Mouse (Mus musculus) splenic B cell, adult 2 months (primary cell): ENCODE measurements around the gene Tut7.
"Not testable (repeated sequence)": the region's sequence is repeated elsewhere in the genome, so short reads cannot be mapped to it uniquely, and the experiment has no call there.

Experiments
- DNase-seq: peaks from one replicate; pipeline ENCODE4 v3.0.0-alpha.2; 2011; ENCODE audit warnings: low read depth, low spot score
- H3K27me3 ChIP-seq: 2 replicates; pipeline ENCODE4 v1.6.1; 2012; ENCODE audit warnings: mild to moderate bottlenecking, low read length, moderate library complexity, mixed read lengths; ENCODE audit not compliant: control insufficient read depth, poor library complexity, insufficient read depth, severe bottlenecking
- H3K36me3 ChIP-seq: 2 replicates; pipeline ENCODE4 v1.6.1; 2012; ENCODE audit warnings: mild to moderate bottlenecking, low read length, moderate library complexity, mixed read lengths; ENCODE audit not compliant: control insufficient read depth, poor library complexity, insufficient read depth, severe bottlenecking

Gene Tut7

GRCm38 (mm10) chr13:59766786-59767515 is 56.0 kb downstream of the Tut7 start:
- Histone ChIP-seq H3K27me3 (no peaks in the 10 kb centered on the region), H3K36me3 (peaks cover 4% of the 10 kb centered on the region; the same call in 1 of the 2 replicates)
- no peak for DNase-seq

- Histone ChIP-seq H3K27me3 (no peaks in the 10 kb centered on the region), H3K36me3 (peaks cover 11% of the 10 kb centered on the region)
- no peak for DNase-seq
Measured at GRCm38 (mm10) chr13:59762791-59763190, 60.2 kb downstream of the Tut7 start.

GRCm38 (mm10) chr13:59756906-59757305 is 66.0 kb downstream of the Tut7 start:
- no peak for DNase-seq
- H3K27me3 ChIP-seq = no peaks in the 10 kb centered on the region
- peaks cover 14% of the 10 kb centered on the region for H3K36me3 ChIP-seq

GRCm38 (mm10) chr13:59750310-59750709 is 72.6 kb downstream of the Tut7 start:
- DNase-seq = no peak
- peaks cover 4% of the 10 kb centered on the region; the same call in 1 of the 2 replicates for H3K36me3 ChIP-seq
- no peaks in the 10 kb centered on the region for H3K27me3 ChIP-seq

GRCm38 (mm10) chr13:59746711-59747110 is 76.2 kb downstream of the Tut7 start, which contains the start of gene 1700014D04Rik:
Gene 1700014D04Rik, minus strand, starts transcription at chr13:59746752.
- Histone ChIP-seq H3K27me3 (no peaks in the 10 kb centered on the region), H3K36me3 (no peaks in the 10 kb centered on the region)
- DNase-seq = no peak

- no peak for DNase-seq
- H3K27me3 ChIP-seq = no peaks in the 10 kb centered on the region
- H3K36me3 ChIP-seq = no peaks in the 10 kb centered on the region
Measured at GRCm38 (mm10) chr13:59746164-59746563, 76.8 kb downstream of the Tut7 start.

- no peaks in the 10 kb centered on the region for H3K27me3 ChIP-seq
- DNase-seq = no peak
- H3K36me3 ChIP-seq = no peaks in the 10 kb centered on the region
Measured at GRCm38 (mm10) chr13:59745462-59745861, 77.5 kb downstream of the Tut7 start.

GRCm38 (mm10) chr13:59741697-59742096 is 81.2 kb downstream of the Tut7 start:
- no peaks in the 10 kb centered on the region for H3K36me3 ChIP-seq
- peak; percentile 32 for DNase-seq
- H3K27me3 ChIP-seq = no peaks in the 10 kb centered on the region

GRCm38 (mm10) chr13:59741096-59741495 is 81.9 kb downstream of the Tut7 start:
- H3K27me3 ChIP-seq = no peaks in the 10 kb centered on the region
- H3K36me3 ChIP-seq = no peaks in the 10 kb centered on the region
- no peak for DNase-seq

GRCm38 (mm10) chr13:59739397-59739796 is 83.5 kb downstream of the Tut7 start:
- Histone ChIP-seq H3K36me3 (no peaks in the 10 kb centered on the region), H3K27me3 (no peaks in the 10 kb centered on the region)
- DNase-seq = no peak

- DNase-seq = no peak
- Histone ChIP-seq H3K27me3 (no peaks in the 10 kb centered on the region), H3K36me3 (no peaks in the 10 kb centered on the region)
Measured at GRCm38 (mm10) chr13:59738455-59738854, 84.5 kb downstream of the Tut7 start.

GRCm38 (mm10) chr13:59735190-59735589 is 87.8 kb downstream of the Tut7 start:
- H3K36me3 ChIP-seq = no peaks in the 10 kb centered on the region
- DNase-seq = no peak

GRCm38 (mm10) chr13:59734347-59734746 is 88.6 kb downstream of the Tut7 start:
- DNase-seq, H3K36me3 ChIP-seq, H3K27me3 ChIP-seq: not testable (repeated sequence)

More at GRCm38 (mm10) chr13:59735190-59735589, 87.8 kb downstream of the Tut7 start:
- H3K27me3 ChIP-seq = no peaks in the 10 kb centered on the region

- no peak for DNase-seq
- Histone ChIP-seq H3K27me3 (no peaks in the 10 kb centered on the region), H3K36me3 (no peaks in the 10 kb centered on the region)
Measured at GRCm38 (mm10) chr13:59733936-59734335, 89.0 kb downstream of the Tut7 start.

GRCm38 (mm10) chr13:59731652-59732051 is 91.3 kb downstream of the Tut7 start, which contains the start of gene Spata31d1d:
Gene Spata31d1d, minus strand, starts transcription at chr13:59731752.
- DNase-seq = no peak
- H3K36me3 ChIP-seq = no peaks in the 10 kb centered on the region
- no peaks in the 10 kb centered on the region for H3K27me3 ChIP-seq
